Mouse (Mus musculus): ENCODE results near the gene Ip6k2.

DNA sequence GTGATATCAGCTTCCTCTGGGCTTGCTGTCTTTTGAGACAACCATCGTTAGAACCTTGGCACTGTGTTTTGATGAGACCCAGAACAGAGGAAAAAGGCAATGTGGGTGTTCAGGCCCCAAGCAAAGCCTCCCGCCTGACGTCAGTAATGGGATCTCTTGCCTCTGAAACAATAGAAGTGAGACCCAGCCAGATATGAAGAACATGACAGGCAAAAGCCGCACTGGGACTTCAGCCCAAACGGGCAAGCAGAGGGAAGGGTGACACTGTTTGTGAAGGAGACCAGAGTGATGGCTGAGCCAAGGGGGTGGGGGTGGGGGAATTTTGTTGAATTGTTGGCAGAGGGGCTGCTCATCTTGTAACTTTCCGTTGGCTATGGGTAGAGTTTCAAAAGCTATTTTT lies 26.2 kb upstream of the Ip6k2 start:
- TF ChIP-seq CTCF (conservative IDR thresholded peaks at IDR 0.05; ENCODE audit: low read length) (no peak), POU5F1 (IDR thresholded peaks at IDR 0.05; ENCODE audit: borderline replicate concordance, low read length) (no peak)
